Mouse (Mus musculus): ENCODE results near the gene Tsen2. TPM values are rescaled to one million over a fixed set of nuclear protein-coding genes. Genes with fewer than 3 reads are reported as not detected.

Tsen2 gene
- polyA plus RNA-seq (2012; rRNA removed), result 20.4 and 21.4 TPM in 2 replicates

DNA sequence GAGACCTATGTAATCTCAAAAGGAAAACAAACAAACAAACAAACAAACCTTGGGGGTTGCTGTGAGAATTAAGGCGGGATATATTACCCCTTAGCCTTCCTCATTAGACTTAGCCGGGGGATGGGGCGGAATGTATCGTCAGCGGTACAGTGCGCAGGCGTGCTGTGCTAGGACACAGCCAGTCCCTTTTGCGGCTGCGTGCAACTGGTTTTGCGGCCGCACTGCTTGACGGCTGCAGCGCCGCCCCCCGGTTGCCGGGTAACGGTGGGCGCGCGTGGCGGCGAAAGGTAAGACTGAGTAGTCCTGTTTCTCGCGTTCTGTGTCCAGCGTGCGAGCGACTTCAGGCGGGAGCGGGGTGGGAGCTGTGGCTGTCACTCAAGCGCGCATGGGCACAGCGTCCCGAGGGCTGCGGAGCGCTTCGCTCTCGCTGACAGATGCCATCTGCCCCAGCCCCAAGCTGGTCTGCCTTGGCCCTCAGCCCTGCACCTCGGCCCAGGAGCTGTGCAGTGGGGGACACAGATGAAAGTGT lies at the start of gene Tsen2:
TSS of gene Tsen2 (plus strand) at position 223 of the 529 bp plus-strand sequence.
- H3K4me1 ChIP-seq (ENCODE audit: control insufficient read depth, insufficient read depth, low read length), result no peaks in the 10 kb centered on the region
- peak within 1 kb of the TSS; percentile 38; the same call in 1 of the 2 replicates for H3K27ac ChIP-seq (ENCODE audit: insufficient read depth, low read length)
- peak; percentile 81 for TF ChIP-seq POLR2A (IDR thresholded peaks at IDR 0.05; ENCODE audit: extremely low read depth, insufficient read depth, low read length)
- no peak for TF ChIP-seq CTCF (IDR thresholded peaks at IDR 0.05; ENCODE audit: extremely low read depth, insufficient read depth, low read length)
- H3K4me3 ChIP-seq (ENCODE audit: insufficient read depth, low read length), result peak within 1 kb of the TSS; percentile 84

DNA sequence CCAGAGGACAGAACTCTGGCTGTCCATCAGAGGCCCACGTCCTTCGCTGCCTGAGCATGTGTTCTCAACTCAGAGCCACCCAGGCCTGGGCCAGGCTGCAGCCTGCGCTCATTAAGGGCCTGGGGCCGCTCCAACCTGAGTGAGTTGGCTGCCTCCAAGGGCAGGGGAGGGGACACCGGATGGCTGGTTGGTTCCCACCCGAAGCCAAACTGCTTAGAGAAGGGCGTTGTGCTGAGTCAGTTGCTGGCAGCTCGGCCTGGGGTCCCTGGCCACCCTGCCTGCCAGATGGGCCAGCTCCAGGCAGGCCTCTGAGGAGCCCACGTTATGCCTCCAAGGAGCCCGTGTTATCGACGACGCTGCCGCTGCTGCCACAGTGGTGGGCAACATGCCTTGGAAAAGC lies 44.9 kb upstream of the Tsen2 start:
- Histone ChIP-seq H3K4me1 (ENCODE audit: control insufficient read depth, insufficient read depth, low read length) (no peaks in the 10 kb centered on the region), H3K27ac (ENCODE audit: insufficient read depth, low read length) (no peak overlapping the region), H3K4me3 (ENCODE audit: insufficient read depth, low read length) (no peak overlapping the region)
- TF ChIP-seq POLR2A (IDR thresholded peaks at IDR 0.05; ENCODE audit: extremely low read depth, insufficient read depth, low read length) (no peak), CTCF (IDR thresholded peaks at IDR 0.05; ENCODE audit: extremely low read depth, insufficient read depth, low read length) (no peak)

DNA sequence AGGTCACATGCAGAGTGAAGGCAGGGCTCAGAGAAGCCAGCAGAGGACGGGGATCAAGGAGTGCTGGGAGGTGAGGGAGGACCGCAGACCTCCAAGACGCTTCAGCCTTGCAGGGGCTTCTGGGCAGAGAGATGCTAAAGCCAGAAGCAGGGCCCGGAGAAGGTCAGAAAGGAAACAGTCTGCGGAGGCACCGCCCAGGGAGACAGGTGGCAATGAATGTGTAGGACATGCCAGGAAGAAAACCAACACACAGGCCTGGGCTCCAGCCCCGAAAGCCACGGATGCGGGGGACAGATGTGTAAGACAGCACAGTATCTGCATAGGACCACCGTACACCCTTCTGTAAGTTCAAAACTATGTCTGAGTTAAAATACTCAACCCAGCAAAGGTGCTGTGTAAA lies 44.2 kb upstream of the Tsen2 start:
- TF ChIP-seq CTCF (IDR thresholded peaks at IDR 0.05; ENCODE audit: extremely low read depth, insufficient read depth, low read length) (no peak), POLR2A (IDR thresholded peaks at IDR 0.05; ENCODE audit: extremely low read depth, insufficient read depth, low read length) (no peak)
- Histone ChIP-seq H3K4me1 (ENCODE audit: control insufficient read depth, insufficient read depth, low read length) (no peaks in the 10 kb centered on the region), H3K4me3 (ENCODE audit: insufficient read depth, low read length) (no peak overlapping the region), H3K27ac (ENCODE audit: insufficient read depth, low read length) (no peak overlapping the region)

DNA sequence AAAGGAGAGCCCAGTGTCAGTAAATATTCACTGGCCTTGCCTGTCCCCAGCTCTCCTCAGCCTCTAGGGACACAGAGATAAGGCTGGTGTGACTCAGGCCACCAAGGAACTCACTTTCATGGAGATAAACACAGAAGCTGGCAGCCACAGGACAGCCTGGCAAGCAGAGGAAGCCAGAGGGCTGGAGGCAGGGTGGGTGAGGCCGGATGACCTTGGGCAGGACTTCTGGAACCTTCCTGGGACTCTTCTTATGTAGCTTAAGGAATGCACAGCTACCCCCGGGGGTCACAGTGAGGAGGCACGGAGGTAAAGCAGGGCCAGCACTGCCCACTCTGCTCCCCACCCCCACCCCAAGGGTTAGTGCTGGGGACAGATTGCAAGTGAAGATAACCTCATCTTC lies 43.3 kb upstream of the Tsen2 start:
- Histone ChIP-seq H3K4me1 (ENCODE audit: control insufficient read depth, insufficient read depth, low read length) (no peaks in the 10 kb centered on the region), H3K4me3 (ENCODE audit: insufficient read depth, low read length) (no peak overlapping the region), H3K27ac (ENCODE audit: insufficient read depth, low read length) (no peak overlapping the region)
- no peak for TF ChIP-seq CTCF (IDR thresholded peaks at IDR 0.05; ENCODE audit: extremely low read depth, insufficient read depth, low read length)
- no peak for TF ChIP-seq POLR2A (IDR thresholded peaks at IDR 0.05; ENCODE audit: extremely low read depth, insufficient read depth, low read length)

DNA sequence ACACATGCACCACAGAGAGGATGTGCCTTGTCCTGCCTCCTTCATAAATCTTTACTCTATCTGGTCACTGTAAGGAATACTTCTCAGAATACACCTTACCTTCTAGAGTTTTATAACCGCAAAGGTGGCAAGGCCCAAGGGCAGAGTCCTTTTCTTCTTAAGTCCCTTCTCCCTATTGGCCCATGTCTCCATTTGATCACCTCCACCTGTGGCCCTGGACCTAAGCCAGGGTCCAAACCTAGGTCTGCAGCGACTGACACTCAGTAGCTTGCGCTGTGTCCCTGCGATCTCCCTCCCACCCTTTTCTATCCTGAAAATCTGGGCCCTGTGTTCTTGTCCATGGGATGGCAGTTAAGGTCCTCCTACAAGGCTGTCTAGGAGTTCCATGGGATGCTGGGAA lies 41.4 kb upstream of the Tsen2 start:
- no peak overlapping the region for H3K4me3 ChIP-seq (ENCODE audit: insufficient read depth, low read length)
- TF ChIP-seq CTCF (IDR thresholded peaks at IDR 0.05; ENCODE audit: extremely low read depth, insufficient read depth, low read length) (no peak), POLR2A (IDR thresholded peaks at IDR 0.05; ENCODE audit: extremely low read depth, insufficient read depth, low read length) (no peak)

DNA sequence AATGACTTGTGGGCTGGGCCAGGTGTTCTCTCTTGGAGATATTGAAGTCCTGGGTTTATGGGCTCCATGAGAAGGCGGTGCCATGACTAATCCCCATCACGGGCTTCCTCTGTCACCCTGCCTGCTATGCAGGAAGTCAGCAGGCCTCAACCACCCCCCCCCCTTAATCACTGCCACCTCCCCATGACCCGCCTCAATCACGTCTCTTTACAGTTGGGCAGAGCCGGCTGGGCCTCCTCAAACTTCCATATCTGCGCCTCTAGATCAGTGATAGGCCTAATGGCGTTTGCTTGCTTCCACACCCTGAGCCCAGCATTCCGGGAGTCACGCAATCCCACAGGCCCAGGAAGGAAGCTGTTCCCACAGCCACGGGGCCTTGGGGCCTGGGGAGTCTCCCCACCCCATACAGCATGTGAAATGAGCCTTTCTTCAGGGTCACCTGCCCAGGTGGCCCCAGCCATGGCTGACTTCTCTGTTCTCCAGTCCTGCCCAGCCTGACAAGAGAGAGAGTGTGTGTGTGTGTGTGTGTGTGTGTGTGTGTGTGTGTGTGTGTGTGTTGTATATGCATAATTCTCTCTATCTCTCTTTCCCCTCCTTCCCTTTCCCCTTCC lies 40.8 kb upstream of the Tsen2 start:
- TF ChIP-seq POLR2A (IDR thresholded peaks at IDR 0.05; ENCODE audit: extremely low read depth, insufficient read depth, low read length) (no peak), CTCF (IDR thresholded peaks at IDR 0.05; ENCODE audit: extremely low read depth, insufficient read depth, low read length) (no peak)
- H3K4me1 ChIP-seq (ENCODE audit: control insufficient read depth, insufficient read depth, low read length), result no peaks in the 10 kb centered on the region
- no peak overlapping the region for H3K27ac ChIP-seq (ENCODE audit: insufficient read depth, low read length)
- no peak overlapping the region for H3K4me3 ChIP-seq (ENCODE audit: insufficient read depth, low read length)

More for the DNA sequence above, 41.4 kb upstream of the Tsen2 start:
- Histone ChIP-seq H3K27ac (ENCODE audit: insufficient read depth, low read length) (no peak overlapping the region), H3K4me1 (ENCODE audit: control insufficient read depth, insufficient read depth, low read length) (no peaks in the 10 kb centered on the region)

DNA sequence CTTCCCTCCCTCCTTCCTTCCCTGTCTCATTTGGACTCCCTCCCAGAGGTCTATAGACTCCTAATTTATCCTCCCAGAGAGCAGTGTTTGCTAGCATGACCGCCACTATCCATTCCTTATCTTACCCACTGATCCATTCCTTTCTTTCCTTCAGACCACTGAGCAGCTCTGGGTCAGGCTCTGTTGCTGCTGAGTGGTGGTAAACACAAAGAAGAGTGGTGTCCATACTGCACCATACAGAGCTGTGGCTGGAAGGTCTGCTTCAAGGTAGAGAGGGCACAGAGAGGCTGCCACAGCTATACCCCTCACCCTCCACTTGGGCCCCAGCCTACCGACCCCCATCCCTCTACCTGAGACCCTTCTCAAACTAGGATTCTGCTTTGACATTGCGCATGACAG lies 40.3 kb upstream of the Tsen2 start:
- H3K27ac ChIP-seq (ENCODE audit: insufficient read depth, low read length), result no peak overlapping the region
- TF ChIP-seq POLR2A (IDR thresholded peaks at IDR 0.05; ENCODE audit: extremely low read depth, insufficient read depth, low read length), result no peak
- no peak for TF ChIP-seq CTCF (IDR thresholded peaks at IDR 0.05; ENCODE audit: extremely low read depth, insufficient read depth, low read length)
- no peak overlapping the region for H3K4me3 ChIP-seq (ENCODE audit: insufficient read depth, low read length)
- H3K4me1 ChIP-seq (ENCODE audit: control insufficient read depth, insufficient read depth, low read length), result no peaks in the 10 kb centered on the region

DNA sequence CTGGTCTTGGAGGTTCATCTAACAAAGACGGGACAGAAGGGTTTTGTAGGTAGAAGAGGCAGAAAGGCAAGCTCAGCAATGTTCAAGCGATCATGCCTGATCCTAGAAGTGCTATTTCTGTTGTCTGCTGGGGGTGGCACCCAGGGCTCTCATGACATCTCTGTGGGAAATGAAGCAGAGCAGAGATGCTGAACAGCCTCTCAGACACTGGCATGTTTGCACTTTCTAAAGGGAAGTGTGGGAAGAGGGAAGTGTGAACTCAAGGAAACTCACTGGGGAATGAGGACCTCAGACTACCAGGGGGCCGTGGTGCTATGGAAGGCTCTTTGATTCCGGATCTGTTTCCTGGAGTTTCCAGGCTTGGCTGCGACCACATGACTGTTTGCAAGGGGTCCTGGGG lies 39.5 kb upstream of the Tsen2 start:
- Histone ChIP-seq H3K4me3 (ENCODE audit: insufficient read depth, low read length) (no peak overlapping the region), H3K4me1 (ENCODE audit: control insufficient read depth, insufficient read depth, low read length) (no peaks in the 10 kb centered on the region), H3K27ac (ENCODE audit: insufficient read depth, low read length) (no peak overlapping the region)
- TF ChIP-seq CTCF (IDR thresholded peaks at IDR 0.05; ENCODE audit: extremely low read depth, insufficient read depth, low read length), result no peak
- TF ChIP-seq POLR2A (IDR thresholded peaks at IDR 0.05; ENCODE audit: extremely low read depth, insufficient read depth, low read length), result no peak

DNA sequence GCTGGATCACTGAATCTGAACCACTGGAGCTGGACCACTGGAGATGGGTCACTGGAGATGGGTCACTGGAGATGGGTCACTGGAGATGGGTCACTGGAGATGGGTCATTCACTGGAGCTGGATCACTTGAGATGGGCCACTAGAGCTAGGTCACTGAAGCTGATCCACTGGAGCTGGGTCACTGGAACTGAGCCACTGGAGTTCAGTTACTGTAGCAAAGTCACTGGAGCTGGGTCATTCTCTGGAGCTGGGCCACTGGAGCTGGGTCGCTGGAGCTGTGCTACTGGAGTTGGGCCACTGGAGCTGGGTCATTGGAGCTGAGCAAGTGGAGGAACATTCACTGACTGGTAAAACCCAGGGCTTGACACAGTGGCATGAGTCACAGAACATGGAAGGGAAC lies 38.0 kb upstream of the Tsen2 start:
- Histone ChIP-seq H3K27ac (ENCODE audit: insufficient read depth, low read length) (no peak overlapping the region), H3K4me1 (ENCODE audit: control insufficient read depth, insufficient read depth, low read length) (no peaks in the 10 kb centered on the region), H3K4me3 (ENCODE audit: insufficient read depth, low read length) (no peak overlapping the region)
- TF ChIP-seq CTCF (IDR thresholded peaks at IDR 0.05; ENCODE audit: extremely low read depth, insufficient read depth, low read length) (no peak), POLR2A (IDR thresholded peaks at IDR 0.05; ENCODE audit: extremely low read depth, insufficient read depth, low read length) (no peak)

DNA sequence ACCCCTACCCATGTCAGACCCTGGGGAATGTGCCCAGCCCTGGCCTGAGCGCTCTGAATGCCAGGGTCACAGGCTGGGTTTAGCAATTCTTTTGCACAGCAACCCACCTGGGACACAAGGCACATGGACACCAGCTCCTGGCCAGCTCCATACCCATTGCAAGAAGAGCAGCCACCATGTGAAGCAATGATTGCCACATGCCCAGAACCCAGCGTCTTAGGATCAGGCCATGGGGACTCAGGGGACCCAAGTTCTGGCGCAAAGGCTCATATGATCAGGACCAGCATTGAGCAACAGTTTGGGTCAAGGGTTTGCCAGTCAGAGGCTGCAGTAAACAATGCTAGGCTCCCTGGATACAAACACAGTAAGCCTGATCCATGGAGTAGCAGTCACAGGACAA lies 33.0 kb upstream of the Tsen2 start:
- Histone ChIP-seq H3K4me1 (ENCODE audit: control insufficient read depth, insufficient read depth, low read length) (no peaks in the 10 kb centered on the region), H3K4me3 (ENCODE audit: insufficient read depth, low read length) (no peak overlapping the region), H3K27ac (ENCODE audit: insufficient read depth, low read length) (no peak overlapping the region)
- TF ChIP-seq POLR2A (IDR thresholded peaks at IDR 0.05; ENCODE audit: extremely low read depth, insufficient read depth, low read length), result no peak
